Mouse (Mus musculus): ENCODE data around the gene Isyna1.

DNA sequence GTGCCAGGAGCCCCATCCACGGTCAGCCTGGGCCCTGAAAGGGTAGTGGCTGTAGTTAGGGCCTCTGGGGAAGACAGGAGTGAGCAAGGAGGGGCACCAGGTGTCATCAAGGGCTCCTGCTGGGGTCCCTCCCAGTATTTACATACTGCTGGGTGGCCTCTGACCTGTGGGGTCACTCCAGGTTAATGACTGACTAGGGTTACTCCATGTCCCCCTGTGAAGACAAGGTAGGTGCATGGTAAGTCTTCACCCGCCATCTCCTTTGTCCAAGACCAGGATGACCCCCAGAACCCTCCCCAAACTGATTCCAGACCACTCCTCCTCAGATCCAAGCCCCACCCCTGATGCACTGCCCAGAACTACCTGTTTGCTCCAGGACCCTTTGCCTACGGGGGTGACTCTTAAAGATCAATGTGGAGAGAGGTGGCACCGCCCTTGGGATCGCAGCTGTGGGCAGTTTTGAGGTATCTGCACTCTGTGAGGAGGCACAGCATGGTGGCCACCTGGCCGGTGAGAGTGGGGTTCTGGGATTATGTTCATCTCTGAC, 38.2 kb downstream of the Isyna1 start, which contains the start of gene Gdf15:
- TF ChIP-seq POLR2A (IDR thresholded peaks at IDR 0.05; ENCODE audit: low read depth, low read length) (no peak), CTCF (IDR thresholded peaks at IDR 0.05; ENCODE audit: extremely low read depth, insufficient read length, insufficient replicate concordance, low read depth, low read length) (no peak)
